Mouse (Mus musculus): ENCODE results near the gene Nsf. TPM values are rescaled to one million over a fixed set of nuclear protein-coding genes. Genes with fewer than 3 reads are reported as not detected.

Gene Nsf
- polyA plus RNA-seq, 1 experiment from 2014 or later, result 49.7 TPM

DNA sequence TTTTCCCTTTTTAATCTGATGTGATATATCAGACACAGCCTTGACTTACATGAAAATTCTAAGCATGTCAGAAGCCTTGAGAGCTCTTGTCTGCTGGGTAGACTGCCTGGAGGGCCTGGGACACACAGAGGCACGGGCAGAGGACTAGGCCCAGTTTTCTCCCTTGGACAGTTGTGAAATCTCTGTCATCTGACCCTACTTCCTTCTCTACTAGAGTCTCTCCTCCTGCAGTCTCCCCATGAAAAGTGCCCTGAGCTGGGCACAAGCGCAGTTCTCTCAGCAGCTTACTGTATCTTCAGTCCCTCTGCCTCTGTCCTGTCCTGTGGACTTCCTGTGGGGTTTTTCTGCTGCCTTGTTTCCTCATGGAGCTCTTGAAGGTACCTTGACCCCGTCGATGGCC lies 25.5 kb upstream of the Nsf start:
- Histone ChIP-seq H3K27me3 (no peaks in the 10 kb centered on the region), H3K4me1 (0 out of 2 replicates have a peak, but pooled peaks cover 2% of the 10 kb centered on the region), H3K9me3 (no peaks in the 10 kb centered on the region), H3K4me2 (no peak overlapping the region), H3K36me3 (peaks cover 60% of the 10 kb centered on the region), H3K9ac (no peak overlapping the region), H3K27ac (no peak overlapping the region), H3K4me3 (no peak overlapping the region)
- WGBS, result 74% methylated on average over 4 of the region's 4 CpGs
- no peak for ATAC-seq (ENCODE audit: insufficient number of reproducible peaks, low FRiP score, low TSS enrichment, low read depth)

DNA sequence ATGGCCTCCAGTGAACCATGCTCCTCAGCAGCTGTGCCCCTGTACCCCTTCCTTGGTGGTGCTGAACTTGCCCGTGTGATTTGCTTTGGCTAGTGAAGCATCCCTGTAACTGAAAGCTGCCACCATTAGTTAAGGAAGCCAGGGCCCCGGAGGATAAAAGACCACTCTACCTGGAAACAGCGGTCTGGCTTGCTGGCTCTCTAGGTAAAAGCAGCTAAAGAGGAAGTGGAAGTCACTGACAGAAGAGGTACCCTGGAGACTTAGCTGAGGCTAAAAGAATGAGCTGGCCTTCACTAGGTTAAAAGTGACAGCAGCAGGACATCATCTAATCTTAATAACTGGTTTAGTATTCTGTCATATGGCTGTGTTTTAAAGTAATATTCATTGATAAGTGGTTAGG lies 17.0 kb upstream of the Nsf start:
- Histone ChIP-seq H3K4me1 (peaks cover 6% of the 10 kb centered on the region), H3K27ac (no peak overlapping the region), H3K4me2 (no peak overlapping the region), H3K4me3 (no peak overlapping the region), H3K9ac (no peak overlapping the region), H3K36me3 (peaks cover 56% of the 10 kb centered on the region), H3K9me3 (no peaks in the 10 kb centered on the region), H3K27me3 (no peaks in the 10 kb centered on the region)
- ATAC-seq (ENCODE audit: insufficient number of reproducible peaks, low FRiP score, low TSS enrichment, low read depth), result no peak
- 87% methylated on average over 3 of the region's 3 CpGs for WGBS

DNA sequence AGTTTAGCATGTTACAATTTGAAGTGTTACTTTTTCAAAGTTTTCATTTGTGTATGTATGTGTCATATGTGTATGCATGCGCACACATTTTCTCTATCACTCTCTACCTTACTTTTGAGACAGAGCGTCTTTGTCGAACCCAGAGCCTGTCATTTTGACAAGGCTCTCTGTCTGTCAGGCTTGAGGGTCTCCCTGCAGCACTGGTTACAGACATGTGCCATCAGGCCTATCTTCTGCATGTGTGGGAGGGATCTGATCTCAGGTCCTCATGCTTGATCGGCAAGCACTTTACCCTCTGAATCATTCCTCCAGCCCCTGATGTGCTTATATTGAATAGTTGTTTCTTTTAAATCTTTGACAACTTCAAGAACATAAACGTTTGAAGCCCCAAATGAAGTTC lies 15.4 kb upstream of the Nsf start:
- H3K36me3 ChIP-seq, result peaks cover 41% of the 10 kb centered on the region
- WGBS, result 94% methylated on average over 5 of the region's 5 CpGs

DNA sequence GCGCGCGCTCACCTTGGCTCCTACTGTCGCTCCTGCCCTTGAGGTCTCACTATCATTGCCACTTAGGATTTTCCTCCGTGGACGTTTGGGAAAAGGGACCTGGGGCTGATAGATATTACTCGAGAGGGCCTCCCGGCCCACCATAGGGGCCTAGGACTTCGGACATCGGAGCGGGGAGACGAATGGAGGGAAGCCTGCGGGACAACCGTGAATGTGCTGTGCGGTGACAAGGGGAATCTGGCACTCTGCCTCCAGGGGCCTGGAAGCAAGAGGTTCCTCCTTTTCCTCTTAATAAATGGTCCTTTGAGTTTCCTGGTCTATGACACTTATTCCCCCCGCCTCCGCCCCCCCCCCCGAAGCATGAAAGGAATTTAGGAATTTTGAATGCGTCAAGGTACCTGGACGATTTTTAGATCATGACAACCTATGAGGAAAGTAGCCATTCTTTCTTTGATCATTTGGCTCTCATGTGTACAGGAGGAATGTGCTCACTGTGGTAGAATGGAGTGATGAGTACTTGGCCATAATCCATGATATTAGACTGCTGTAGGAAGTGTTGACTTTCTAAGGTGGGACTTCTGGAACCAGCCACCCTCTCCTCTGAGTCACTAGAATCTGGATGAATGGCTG lies 13.4 kb upstream of the Nsf start:
- Histone ChIP-seq H3K9ac (peak overlapping the region; percentile 68), H3K36me3 (peaks cover 23% of the 10 kb centered on the region), H3K27ac (peak overlapping the region; percentile 98), H3K27me3 (no peaks in the 10 kb centered on the region), H3K9me3 (no peaks in the 10 kb centered on the region), H3K4me3 (peak overlapping the region; percentile 79), H3K4me2 (peak overlapping the region; percentile 80), H3K4me1 (peaks cover 6% of the 10 kb centered on the region)
- under 1% methylated on average over 20 of the region's 20 CpGs for WGBS
- ATAC-seq (ENCODE audit: insufficient number of reproducible peaks, low FRiP score, low TSS enrichment, low read depth), result no peak

More for the DNA sequence above, 15.4 kb upstream of the Nsf start:
- no peak overlapping the region for H3K9ac ChIP-seq
- no peak overlapping the region for H3K4me2 ChIP-seq
- peaks cover 6% of the 10 kb centered on the region for H3K4me1 ChIP-seq
- ATAC-seq (ENCODE audit: insufficient number of reproducible peaks, low FRiP score, low TSS enrichment, low read depth), result no peak
- H3K9me3 ChIP-seq, result no peaks in the 10 kb centered on the region
- H3K27me3 ChIP-seq, result no peaks in the 10 kb centered on the region
- H3K4me3 ChIP-seq, result no peak overlapping the region
- H3K27ac ChIP-seq, result no peak overlapping the region

DNA sequence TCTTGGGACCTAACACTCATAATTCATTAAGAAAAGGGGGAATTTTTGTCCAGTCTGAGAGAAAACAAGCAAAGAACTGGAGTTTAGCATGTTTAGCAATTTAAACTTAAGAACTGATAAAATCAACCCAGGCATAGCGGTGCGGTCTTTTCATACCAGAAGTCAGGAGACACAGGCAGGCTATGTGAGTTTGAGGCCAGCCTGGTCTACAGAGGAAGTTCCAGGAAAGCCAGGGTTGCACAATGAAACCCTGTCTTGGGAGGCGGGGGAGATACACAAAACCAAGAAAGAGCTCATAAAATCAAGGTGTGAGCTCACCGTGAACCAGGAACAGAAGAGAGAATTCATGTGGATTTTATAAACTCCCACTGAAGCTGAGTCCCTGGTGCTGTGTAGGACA lies 3.0 kb upstream of the Nsf start:
- H3K9ac ChIP-seq, result no peak overlapping the region
- no peaks in the 10 kb centered on the region for H3K27me3 ChIP-seq
- no peak overlapping the region for H3K27ac ChIP-seq
- peaks cover 18% of the 10 kb centered on the region for H3K4me1 ChIP-seq
- no peak for ATAC-seq (ENCODE audit: insufficient number of reproducible peaks, low FRiP score, low TSS enrichment, low read depth)
- no peaks in the 10 kb centered on the region for H3K36me3 ChIP-seq
- no peak overlapping the region for H3K4me2 ChIP-seq
- WGBS, result 66% methylated on average over 4 of the region's 4 CpGs
- no peaks in the 10 kb centered on the region for H3K9me3 ChIP-seq
- no peak overlapping the region for H3K4me3 ChIP-seq

DNA sequence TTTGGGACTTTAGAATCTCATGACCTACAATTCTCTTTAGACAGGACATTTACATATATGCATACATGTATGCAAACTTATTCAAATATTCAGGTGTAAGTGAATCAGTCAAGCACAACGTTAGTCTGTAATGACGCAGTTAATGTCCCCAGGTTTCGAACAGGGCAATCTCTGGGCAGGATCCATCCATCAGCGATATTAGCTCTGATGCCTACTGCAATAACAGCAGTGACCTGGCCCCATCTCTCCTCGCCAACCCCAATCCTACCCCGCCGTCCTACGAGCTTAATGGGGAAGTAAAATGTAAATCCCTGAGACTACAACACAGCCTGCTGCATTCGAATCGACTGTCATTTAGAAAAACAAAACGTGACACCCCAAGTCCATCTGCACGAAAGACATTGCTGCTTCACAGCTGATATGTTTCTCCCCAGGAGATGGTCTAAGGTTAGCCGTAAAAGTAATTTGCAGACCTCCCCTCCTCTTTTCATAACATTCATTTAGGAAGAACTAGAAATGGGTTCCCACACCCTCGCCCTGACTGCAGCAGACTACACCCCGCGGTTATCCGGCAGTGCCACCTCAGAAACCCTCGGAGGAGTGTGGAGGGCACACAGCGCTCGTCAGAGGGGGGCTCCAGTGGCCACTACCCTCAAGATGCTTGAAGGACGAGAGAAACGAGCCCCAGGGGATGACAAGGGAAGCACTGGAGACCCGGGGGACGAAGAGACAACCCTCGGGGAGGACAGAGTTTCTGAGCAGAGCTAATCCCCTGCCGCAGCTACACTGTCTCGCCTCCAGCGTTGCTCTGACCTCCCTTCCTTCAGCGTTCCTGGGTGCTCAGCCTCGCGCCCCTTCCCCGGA lies 592 bp downstream of the Nsf start:
- no peaks in the 10 kb centered on the region for H3K27me3 ChIP-seq
- WGBS, result 1% methylated on average over 32 of the region's 32 CpGs
- H3K9ac ChIP-seq, result peak overlapping the region; percentile 82
- H3K4me3 ChIP-seq, result peak overlapping the region; percentile 88
- H3K4me1 ChIP-seq, result peaks cover 13% of the 10 kb centered on the region
- ATAC-seq (ENCODE audit: insufficient number of reproducible peaks, low FRiP score, low TSS enrichment, low read depth), result peak; percentile 57; the same call in 1 of the 2 replicates
- H3K36me3 ChIP-seq, result no peaks in the 10 kb centered on the region
- peak overlapping the region; percentile 75 for H3K27ac ChIP-seq
- no peaks in the 10 kb centered on the region for H3K9me3 ChIP-seq
- peak overlapping the region; percentile 69 for H3K4me2 ChIP-seq

DNA sequence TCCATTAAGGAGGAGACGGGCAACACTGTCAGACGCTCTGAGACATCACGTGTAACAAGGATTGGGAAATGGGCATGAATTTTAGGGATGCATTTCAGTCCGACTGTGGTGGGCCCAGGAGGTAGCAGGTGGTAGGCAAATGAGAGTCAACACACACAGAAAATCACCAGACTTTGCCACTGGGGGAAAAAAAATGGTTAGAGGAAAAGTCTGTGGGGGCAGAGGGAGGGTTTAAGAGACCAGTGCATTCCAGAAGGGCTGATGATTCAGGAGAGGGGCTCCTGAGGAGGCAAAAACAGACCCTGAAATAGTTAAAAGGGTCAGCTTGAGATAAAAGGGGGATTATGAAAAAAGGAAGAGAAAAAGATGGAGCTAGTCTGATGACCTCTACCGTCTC lies 1.2 kb downstream of the Nsf start:
- Histone ChIP-seq H3K27ac (no peak overlapping the region), H3K9ac (no peak overlapping the region)

DNA sequence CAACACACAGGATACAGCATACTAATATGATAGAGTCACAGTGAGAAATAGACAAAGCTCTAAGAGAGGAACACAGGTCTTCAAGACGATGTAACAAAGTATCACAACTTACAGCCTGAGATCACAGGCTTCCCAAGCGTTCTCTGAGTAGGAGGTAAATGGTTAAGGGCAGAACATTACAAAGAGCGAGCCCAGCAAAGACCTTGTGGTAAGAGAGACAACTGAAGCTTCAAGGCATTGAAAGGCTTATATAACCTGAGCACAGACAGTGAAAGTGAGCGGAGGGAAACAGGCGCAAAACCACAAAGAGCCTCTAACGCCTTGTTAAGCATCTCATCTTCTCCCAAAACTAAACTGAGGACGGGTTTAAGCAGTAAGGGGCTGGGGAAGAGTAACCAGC lies 2.8 kb downstream of the Nsf start:
- H3K4me2 ChIP-seq, result no peak overlapping the region
- H3K27me3 ChIP-seq, result no peaks in the 10 kb centered on the region
- H3K4me3 ChIP-seq, result no peak overlapping the region
- H3K4me1 ChIP-seq, result peaks cover 13% of the 10 kb centered on the region
- no peak overlapping the region for H3K27ac ChIP-seq
- no peak for ATAC-seq (ENCODE audit: insufficient number of reproducible peaks, low FRiP score, low TSS enrichment, low read depth)
- H3K9ac ChIP-seq, result no peak overlapping the region
- H3K36me3 ChIP-seq, result no peaks in the 10 kb centered on the region
- no peaks in the 10 kb centered on the region for H3K9me3 ChIP-seq
- 87% methylated on average over 7 of the region's 7 CpGs for WGBS

More for the DNA sequence above, 1.2 kb downstream of the Nsf start:
- peak overlapping the region; percentile 88 for H3K4me3 ChIP-seq
- WGBS, result 62% methylated on average over 5 of the region's 5 CpGs
- peaks cover 13% of the 10 kb centered on the region for H3K4me1 ChIP-seq
- ATAC-seq (ENCODE audit: insufficient number of reproducible peaks, low FRiP score, low TSS enrichment, low read depth), result no peak
- H3K4me2 ChIP-seq, result peak overlapping the region; percentile 69
- no peaks in the 10 kb centered on the region for H3K27me3 ChIP-seq
- H3K9me3 ChIP-seq, result no peaks in the 10 kb centered on the region
- no peaks in the 10 kb centered on the region for H3K36me3 ChIP-seq

DNA sequence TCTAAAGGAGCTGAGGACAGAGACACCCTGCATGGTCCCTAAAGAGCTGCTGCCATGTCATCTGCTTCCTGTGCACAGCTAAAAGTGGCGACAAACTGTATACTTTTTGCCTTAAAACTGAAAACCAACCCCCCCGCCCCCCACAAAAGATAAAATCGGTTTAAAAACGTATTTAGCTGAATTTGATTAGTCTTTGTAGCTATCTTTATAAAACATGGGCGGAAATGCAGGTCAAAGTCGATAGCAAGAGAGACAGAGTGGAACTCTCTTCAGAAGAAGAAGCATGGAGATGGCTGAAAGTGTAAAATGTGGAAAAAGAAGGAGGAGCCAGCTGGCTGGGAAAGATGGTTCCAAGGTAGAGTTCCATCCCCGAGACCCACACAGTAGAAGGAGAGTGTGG lies 4.9 kb downstream of the Nsf start:
- peaks cover 13% of the 10 kb centered on the region for H3K4me1 ChIP-seq

DNA sequence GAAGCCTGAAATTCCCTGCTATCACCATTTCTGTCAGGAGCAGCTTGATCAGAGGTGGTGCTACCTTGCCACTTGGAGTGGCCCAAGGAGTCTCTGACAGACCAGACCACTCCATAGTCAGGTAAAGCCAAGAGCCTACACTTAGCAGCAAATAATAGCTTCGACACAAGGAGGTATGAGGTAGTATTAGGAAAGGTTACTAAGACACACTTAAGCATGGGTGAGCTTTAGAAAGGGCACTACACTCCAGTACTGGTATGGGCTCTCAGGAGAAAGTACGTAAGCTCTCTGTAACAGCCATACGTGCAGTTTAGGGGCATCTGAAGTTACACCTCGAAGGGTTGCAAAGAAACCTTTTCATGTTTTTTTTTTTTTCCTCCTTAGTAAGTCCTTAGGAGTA lies 11.1 kb downstream of the Nsf start:
- ATAC-seq (ENCODE audit: insufficient number of reproducible peaks, low FRiP score, low TSS enrichment, low read depth), result no peak
- H3K4me3 ChIP-seq, result no peak overlapping the region
- peaks cover 4% of the 10 kb centered on the region; the same call in 1 of the 2 replicates for H3K36me3 ChIP-seq
- H3K27ac ChIP-seq, result no peak overlapping the region
- no peaks in the 10 kb centered on the region for H3K9me3 ChIP-seq
- no peak overlapping the region for H3K9ac ChIP-seq
- H3K27me3 ChIP-seq, result no peaks in the 10 kb centered on the region
- H3K4me1 ChIP-seq, result no peaks in the 10 kb centered on the region
- WGBS, result 82% methylated on average over 4 of the region's 4 CpGs
- no peak overlapping the region for H3K4me2 ChIP-seq

More for the DNA sequence above, 4.9 kb downstream of the Nsf start:
- WGBS, result 86% methylated on average over 7 of the region's 7 CpGs
- Histone ChIP-seq H3K4me2 (no peak overlapping the region), H3K27me3 (no peaks in the 10 kb centered on the region), H3K9me3 (no peaks in the 10 kb centered on the region), H3K9ac (no peak overlapping the region), H3K4me3 (no peak overlapping the region), H3K36me3 (no peaks in the 10 kb centered on the region), H3K27ac (no peak overlapping the region)
- ATAC-seq (ENCODE audit: insufficient number of reproducible peaks, low FRiP score, low TSS enrichment, low read depth), result no peak

DNA sequence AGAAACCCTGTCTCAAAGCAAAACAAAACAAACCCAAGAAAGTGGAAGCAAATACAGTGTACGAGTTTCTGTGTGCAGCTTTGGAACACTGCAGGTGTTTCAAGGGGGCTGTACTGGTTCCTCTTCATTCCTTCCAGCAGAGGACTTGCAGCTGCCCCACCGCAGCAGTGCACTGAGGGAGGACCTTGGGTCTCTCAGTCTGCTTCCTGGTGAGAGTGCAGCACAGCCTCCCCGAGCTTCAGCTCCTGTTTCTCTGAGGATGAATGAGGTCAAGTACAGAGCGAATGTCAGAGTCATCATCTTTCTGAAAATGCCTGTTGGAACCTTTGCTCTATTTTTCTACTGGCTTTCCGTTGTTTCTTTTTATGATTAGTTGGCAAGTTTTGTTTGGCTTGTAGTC lies 12.5 kb downstream of the Nsf start:
- no peak overlapping the region for H3K4me3 ChIP-seq
- no peaks in the 10 kb centered on the region for H3K27me3 ChIP-seq
- no peak overlapping the region for H3K4me2 ChIP-seq
- no peak overlapping the region for H3K9ac ChIP-seq
- no peaks in the 10 kb centered on the region for H3K4me1 ChIP-seq
- ATAC-seq (ENCODE audit: insufficient number of reproducible peaks, low FRiP score, low TSS enrichment, low read depth), result no peak
- no peak overlapping the region for H3K27ac ChIP-seq
- 63% methylated on average over 5 of the region's 5 CpGs for WGBS
- no peaks in the 10 kb centered on the region for H3K9me3 ChIP-seq
- H3K36me3 ChIP-seq, result peaks cover 4% of the 10 kb centered on the region; the same call in 1 of the 2 replicates

DNA sequence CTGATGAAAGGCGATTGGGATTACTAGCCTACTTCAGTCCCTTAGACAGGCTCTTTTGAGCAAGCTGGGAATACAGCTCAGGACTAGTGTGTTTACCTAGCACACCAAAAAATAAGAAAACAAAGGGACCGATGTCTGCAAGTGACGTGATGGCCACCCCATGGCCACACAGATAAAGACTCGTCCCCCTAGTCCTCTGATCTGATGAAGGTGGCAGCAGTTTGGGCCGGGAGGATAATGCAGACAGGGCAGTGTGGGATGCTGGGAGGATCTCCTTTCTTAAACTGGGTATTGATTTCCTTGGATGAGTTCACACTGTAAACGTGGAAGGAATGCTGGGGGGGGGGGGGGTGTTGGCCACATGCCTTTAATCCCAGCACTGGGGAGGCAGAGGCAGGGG lies 13.0 kb downstream of the Nsf start:
- H3K27ac ChIP-seq, result no peak overlapping the region
- H3K4me3 ChIP-seq, result no peak overlapping the region
- H3K4me1 ChIP-seq, result no peaks in the 10 kb centered on the region
- no peak for ATAC-seq (ENCODE audit: insufficient number of reproducible peaks, low FRiP score, low TSS enrichment, low read depth)
- no peak overlapping the region for H3K4me2 ChIP-seq
- 80% methylated on average over 6 of the region's 6 CpGs for WGBS
- no peaks in the 10 kb centered on the region for H3K9me3 ChIP-seq
- no peak overlapping the region for H3K9ac ChIP-seq
- H3K36me3 ChIP-seq, result peaks cover 4% of the 10 kb centered on the region; the same call in 1 of the 2 replicates
- no peaks in the 10 kb centered on the region for H3K27me3 ChIP-seq
